Mouse (Mus musculus) limb, embryonic 10.5 days (tissue): ENCODE results near the gene Senp5. TPM values are rescaled to one million over a fixed set of nuclear protein-coding genes. Genes with fewer than 3 reads are reported as not detected.
"Not testable (repeated sequence)": the region's sequence is repeated elsewhere in the genome, so short reads cannot be mapped to it uniquely, and the experiment has no call there.

Experiments
- DNase-seq: peaks from one replicate; pipeline ENCODE4 v3.0.0-alpha.2; 2017; ENCODE audit warnings: low spot score
- H3K27ac ChIP-seq: fragments of 300-500 bp; sonication (generic); 2 replicates; pipeline ENCODE4 v1.5.1; 2016; ENCODE audit warnings: mild to moderate bottlenecking
- H3K27me3 ChIP-seq: fragments of 300-500 bp; sonication (generic); 2 replicates; pipeline ENCODE4 v1.6.1; 2016; ENCODE audit warnings: low read depth, mild to moderate bottlenecking; ENCODE audit not compliant: poor library complexity, severe bottlenecking
- H3K36me3 ChIP-seq: fragments of 300-500 bp; sonication (generic); 2 replicates; pipeline ENCODE4 v1.6.1; 2016; ENCODE audit warnings: mild to moderate bottlenecking, moderate library complexity
- H3K4me1 ChIP-seq: fragments of 300-500 bp; sonication (generic); 2 replicates; pipeline ENCODE4 v1.6.1; 2016
- H3K4me3 ChIP-seq: fragments of 300-500 bp; sonication (generic); 2 replicates; pipeline ENCODE4 v1.5.1; 2016; ENCODE audit warnings: mild to moderate bottlenecking, moderate library complexity
- H3K9me3 ChIP-seq: fragments of 300-500 bp; sonication (generic); replicated peaks from 2 replicates; pipeline ENCODE4 v1.6.1; 2016; ENCODE audit warnings: mild to moderate bottlenecking
- WGBS: fragments of 180-500 bp; shearing (Covaris S2); methylation state at CpG from one replicate; pipeline ENCODE4 v1.1.7; 2016; 5-methylcytosine and 5-hydroxymethylcytosine counted together
- polyA plus RNA-seq: library from polyadenylated mRNA; unstranded; fragments of >200 nt; fragmentation: Nextera tagmentation; extraction: Ambion mirVana; gene quantifications from 2 replicates; pipeline ENCODE4 v1.2.1, GENCODE M21; 2016

The Senp5 gene
- polyA plus RNA-seq, 1 experiment from 2014 or later, result 22.1 TPM

DNA sequence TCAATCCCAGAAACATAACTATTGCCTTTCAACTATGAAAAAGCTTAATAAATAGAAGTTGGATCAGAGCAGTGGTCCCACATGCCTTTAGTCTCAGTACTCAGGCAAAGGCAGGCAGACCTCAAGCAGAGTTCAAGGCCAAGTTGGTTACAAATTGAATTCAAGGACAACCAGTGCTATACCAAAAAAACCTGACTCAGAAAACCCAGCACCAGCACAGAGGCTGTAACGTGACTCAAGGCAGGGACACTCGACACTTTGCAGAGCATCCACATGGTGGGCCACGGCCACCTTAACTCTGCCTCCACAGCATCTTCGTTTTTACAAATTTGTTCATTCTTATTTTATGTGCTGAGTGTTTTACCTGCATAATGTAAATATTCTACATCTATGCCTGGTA is 27.8 kb downstream of the Senp5 start:
- no peak overlapping the region for H3K4me3 ChIP-seq
- no peaks in the 10 kb centered on the region for H3K27me3 ChIP-seq
- WGBS, result 93% methylated on average over 4 of the region's 4 CpGs
- no peaks in the 10 kb centered on the region for H3K9me3 ChIP-seq
- H3K4me1 ChIP-seq, result no peaks in the 10 kb centered on the region
- H3K36me3 ChIP-seq, result peaks cover 82% of the 10 kb centered on the region
- DNase-seq, result no peak
- H3K27ac ChIP-seq, result no peak overlapping the region

DNA sequence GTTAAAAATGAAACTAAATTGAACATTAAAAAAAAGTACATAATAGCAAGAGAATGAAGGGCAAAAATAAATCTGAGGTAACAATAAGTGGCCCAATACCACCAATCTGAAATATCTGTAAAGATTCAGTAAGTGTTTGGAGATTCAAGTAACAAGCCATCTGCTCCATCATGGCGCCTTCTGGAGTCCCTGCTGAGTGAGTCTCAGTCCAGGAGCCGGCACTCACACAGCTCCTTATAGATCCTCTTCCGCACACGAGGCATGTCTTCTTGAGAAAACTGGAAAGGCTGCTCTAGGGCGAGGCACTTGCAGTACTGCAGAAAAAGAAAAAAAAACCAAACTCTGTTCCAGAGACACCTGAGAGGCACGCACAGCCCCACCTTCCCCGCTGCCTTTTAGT is 39.9 kb downstream of the Senp5 start:
- Histone ChIP-seq H3K9me3 (no peaks in the 10 kb centered on the region), H3K36me3 (peaks cover 91% of the 10 kb centered on the region), H3K27me3 (no peaks in the 10 kb centered on the region), H3K4me3 (no peak overlapping the region), H3K27ac (no peak overlapping the region), H3K4me1 (no peaks in the 10 kb centered on the region)
- DNase-seq, result no peak
- 95% methylated on average over 7 of the region's 7 CpGs for WGBS

DNA sequence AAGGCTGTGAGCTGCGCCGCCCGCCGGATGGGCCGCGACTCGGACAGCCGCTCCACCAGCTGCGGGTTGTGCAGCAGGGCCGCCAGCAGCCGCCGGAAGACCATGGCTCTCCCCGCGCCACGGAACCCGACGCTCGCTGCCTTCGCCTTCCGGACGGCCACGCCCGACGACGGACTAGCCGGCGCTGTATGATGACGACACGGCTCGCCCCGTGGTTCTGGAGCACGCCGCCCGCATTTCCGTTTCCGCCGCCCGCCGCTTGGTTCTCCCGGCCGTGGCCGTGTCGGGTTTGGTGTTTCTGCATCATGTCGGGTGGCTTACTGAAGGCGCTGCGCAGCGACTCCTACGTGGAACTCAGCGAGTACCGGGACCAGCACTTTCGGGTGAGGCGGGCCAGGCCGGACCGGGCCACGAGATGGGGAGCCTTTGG is 54.7 kb downstream of the Senp5 start, which contains the start of the genes 0610012G03Rik and Ncbp2:
TSS of gene 0610012G03Rik (minus strand) at position 150 of the 430 bp plus-strand sequence.
TSS of gene Ncbp2 (plus strand) at position 169 of the 430 bp plus-strand sequence.
- WGBS, result under 1% methylated on average over 55 of the region's 55 CpGs
- Histone ChIP-seq H3K4me3 (peak within 1 kb of the TSS; percentile 97), H3K27me3 (no peaks in the 10 kb centered on the region), H3K9me3 (no peaks in the 10 kb centered on the region), H3K27ac (peak within 1 kb of the TSS; percentile 94), H3K4me1 (peaks cover 28% of the 10 kb centered on the region), H3K36me3 (peaks cover 53% of the 10 kb centered on the region)
- peak; percentile 99 for DNase-seq

DNA sequence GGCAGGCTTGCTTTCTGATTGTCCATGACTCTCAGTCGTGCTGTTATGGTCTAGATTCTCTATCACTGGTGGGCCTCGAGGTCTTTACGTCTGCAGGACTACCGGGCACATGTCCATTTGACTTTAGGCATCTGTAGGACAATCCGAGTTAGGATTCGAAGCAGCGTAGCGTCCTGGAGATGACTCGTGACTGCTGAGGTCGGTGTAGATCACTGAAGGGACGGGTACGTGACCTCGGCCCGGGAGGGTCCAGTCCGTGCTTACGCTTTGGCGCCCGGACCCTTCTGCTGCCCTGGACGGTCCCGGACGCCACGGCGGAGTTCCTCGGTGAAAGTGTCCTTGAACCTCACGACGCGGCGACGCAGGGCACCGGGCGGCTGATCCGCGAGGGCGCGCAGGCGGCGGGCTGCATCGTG is 55.2 kb downstream of the Senp5 start:
- no peaks in the 10 kb centered on the region for H3K27me3 ChIP-seq
- H3K36me3 ChIP-seq, result peaks cover 50% of the 10 kb centered on the region
- DNase-seq, result no peak
- H3K9me3 ChIP-seq, result no peaks in the 10 kb centered on the region
- H3K4me1 ChIP-seq, result peaks cover 28% of the 10 kb centered on the region
- under 1% methylated on average over 38 of the region's 38 CpGs for WGBS
- H3K27ac ChIP-seq, result peak overlapping the region; percentile 94
- peak overlapping the region; percentile 97 for H3K4me3 ChIP-seq

DNA sequence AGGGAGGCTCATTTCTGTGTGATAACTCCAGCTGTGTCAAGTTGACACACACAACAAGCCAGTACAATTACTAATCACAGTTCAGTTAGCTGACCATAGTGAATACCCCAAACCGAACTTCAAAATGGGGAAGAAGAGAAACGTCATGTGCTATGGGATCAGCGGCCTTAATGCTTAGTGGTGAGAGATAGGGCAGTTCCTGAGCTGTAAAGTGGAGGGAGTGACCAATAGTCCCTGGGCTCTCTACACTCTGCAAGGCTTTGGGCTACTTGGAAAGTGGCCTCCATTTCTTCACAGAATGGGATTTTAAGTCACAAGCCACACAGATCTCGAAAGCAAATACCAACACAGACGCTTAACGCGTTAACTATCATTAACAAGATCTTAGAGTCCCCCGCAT is 55.8 kb downstream of the Senp5 start:
- Histone ChIP-seq H3K27me3 (no peaks in the 10 kb centered on the region), H3K36me3 (peaks cover 46% of the 10 kb centered on the region), H3K4me3 (peak overlapping the region; percentile 97), H3K4me1 (peaks cover 28% of the 10 kb centered on the region), H3K27ac (peak overlapping the region; percentile 94), H3K9me3 (no peaks in the 10 kb centered on the region)
- DNase-seq, result no peak
- WGBS, result 42% methylated on average over 8 of the region's 8 CpGs

DNA sequence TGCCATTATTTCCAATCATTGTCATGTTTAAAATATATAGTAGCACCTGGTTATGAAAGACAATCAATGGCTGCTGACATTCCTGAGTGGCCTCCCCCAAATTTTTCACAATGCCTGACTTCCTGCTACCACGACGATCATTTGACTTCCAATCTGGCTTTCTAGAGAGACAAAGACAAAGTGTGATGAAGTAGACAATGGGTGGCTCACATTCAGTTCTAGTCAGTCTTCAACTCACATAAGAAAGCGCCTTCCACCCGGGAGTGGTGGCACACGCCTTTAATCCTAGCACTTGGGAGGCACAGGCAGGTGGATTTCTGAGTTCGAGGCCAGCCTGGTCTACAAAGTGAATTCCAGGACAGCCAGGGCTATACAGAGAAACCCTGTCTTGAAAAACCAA is 57.1 kb downstream of the Senp5 start:
- Histone ChIP-seq H3K36me3 (peaks cover 32% of the 10 kb centered on the region), H3K4me1 (peaks cover 28% of the 10 kb centered on the region)
- not testable (repeated sequence) for H3K27me3 ChIP-seq, H3K9me3 ChIP-seq, DNase-seq, H3K4me3 ChIP-seq, H3K27ac ChIP-seq
- 88% methylated on average over 6 of the region's 6 CpGs for WGBS

DNA sequence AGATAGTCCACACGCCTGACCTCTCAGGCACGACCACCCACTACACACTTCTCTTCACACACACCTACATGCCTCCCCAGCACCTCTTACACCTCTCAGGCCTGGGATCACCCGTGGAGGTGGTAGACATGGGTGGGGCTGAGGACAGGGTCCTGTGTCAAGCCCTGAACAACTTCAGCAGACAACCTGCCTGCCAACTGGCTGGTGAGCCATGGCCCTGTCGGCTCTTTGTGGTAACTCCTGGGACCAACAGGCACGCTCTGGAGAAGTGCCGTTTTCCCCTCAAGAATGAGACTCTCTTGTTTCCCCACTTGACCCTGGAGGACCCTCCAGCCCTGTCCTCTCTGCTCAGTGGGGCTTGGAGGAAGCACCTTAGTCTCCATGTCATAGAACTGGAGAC is 57.7 kb downstream of the Senp5 start:
- Histone ChIP-seq H3K4me3 (no peak overlapping the region), H3K36me3 (peaks cover 26% of the 10 kb centered on the region), H3K9me3 (no peaks in the 10 kb centered on the region), H3K27me3 (no peaks in the 10 kb centered on the region), H3K4me1 (peaks cover 28% of the 10 kb centered on the region), H3K27ac (no peak overlapping the region)
- no peak for DNase-seq
- 90% methylated on average over 6 of the region's 6 CpGs for WGBS

DNA sequence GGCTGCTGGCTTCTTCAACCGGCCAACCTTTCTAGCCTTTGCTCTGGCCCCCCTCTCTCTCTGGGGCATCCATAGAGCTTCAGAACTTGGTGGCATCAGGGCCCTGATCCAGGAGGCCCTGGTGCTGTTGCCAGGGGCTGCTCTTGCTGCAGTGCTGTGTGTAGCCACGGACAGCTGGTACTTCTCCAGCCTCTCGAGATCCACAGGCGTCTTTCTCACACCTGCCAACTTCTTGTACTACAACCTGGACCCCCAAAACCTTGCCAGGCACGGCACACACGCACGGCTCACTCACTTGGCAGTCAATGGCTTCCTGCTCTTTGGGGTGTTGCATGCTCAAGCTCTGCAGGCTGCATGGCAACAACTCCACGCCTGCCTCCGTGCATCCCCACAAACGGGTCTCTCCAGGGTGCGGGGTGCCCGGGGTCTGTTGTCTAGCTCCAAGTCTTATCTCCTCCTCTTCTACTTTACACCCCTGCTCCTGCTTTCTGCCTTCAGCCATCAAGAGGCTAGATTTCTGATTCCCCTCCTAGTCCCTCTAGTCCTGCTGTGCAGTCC is 58.3 kb downstream of the Senp5 start:
- Histone ChIP-seq H3K36me3 (peaks cover 20% of the 10 kb centered on the region), H3K4me3 (no peak overlapping the region), H3K27me3 (no peaks in the 10 kb centered on the region), H3K9me3 (no peaks in the 10 kb centered on the region), H3K4me1 (peaks cover 28% of the 10 kb centered on the region), H3K27ac (no peak overlapping the region)
- 91% methylated on average over 12 of the region's 12 CpGs for WGBS
- no peak for DNase-seq

DNA sequence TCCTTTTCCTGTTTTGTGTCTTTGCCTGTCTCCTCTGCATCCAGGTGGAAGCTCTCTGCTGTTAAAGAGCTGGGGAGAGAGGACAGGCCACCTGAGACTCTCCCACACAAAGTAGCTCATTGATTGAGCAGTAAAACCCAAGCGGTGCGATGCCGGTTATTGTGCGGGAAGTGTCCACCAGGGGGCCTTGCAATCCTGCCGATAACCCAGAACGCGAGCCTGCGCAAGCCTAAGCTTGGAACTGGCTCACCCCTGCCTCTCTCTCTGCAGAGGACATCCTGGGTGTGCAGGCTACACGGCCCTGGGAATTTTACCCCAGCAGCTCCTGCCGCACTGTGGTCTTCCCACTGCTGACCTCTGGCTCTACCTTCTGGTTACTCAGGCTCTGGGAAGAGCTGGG is 59.1 kb downstream of the Senp5 start:
- no peak overlapping the region; the same call in 1 of the 2 replicates for H3K4me3 ChIP-seq
- H3K36me3 ChIP-seq, result peaks cover 20% of the 10 kb centered on the region
- H3K4me1 ChIP-seq, result peaks cover 23% of the 10 kb centered on the region
- DNase-seq, result peak; percentile 85
- H3K27me3 ChIP-seq, result no peaks in the 10 kb centered on the region
- 7% methylated on average over 10 of the region's 10 CpGs for WGBS
- no peak overlapping the region for H3K27ac ChIP-seq
- H3K9me3 ChIP-seq, result no peaks in the 10 kb centered on the region

DNA sequence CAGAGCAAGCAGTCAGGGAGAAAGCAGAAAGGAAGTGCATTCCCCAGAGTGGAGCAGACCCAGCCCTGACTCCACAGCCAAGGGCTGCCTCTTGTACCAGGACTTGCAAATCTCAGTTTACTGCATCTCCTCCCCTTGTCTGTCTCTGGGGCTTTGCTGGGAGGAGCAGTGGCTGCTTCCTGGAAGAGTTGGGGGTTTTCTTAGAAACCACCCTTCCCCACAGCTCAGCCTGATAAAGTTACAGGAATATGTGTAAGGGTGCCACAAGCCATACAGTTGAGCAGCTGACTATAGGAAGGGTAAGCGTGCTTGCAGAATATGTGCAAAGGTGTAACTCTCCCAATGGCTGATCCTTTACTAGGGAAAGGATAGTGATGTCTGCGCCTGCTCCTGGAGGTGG is 62.5 kb downstream of the Senp5 start:
- no peak for DNase-seq
- H3K4me1 ChIP-seq, result peaks cover 10% of the 10 kb centered on the region
- 75% methylated on average over 2 of the region's 2 CpGs for WGBS
- no peaks in the 10 kb centered on the region for H3K9me3 ChIP-seq
- no peak overlapping the region for H3K4me3 ChIP-seq
- peaks cover 15% of the 10 kb centered on the region for H3K36me3 ChIP-seq
- no peak overlapping the region for H3K27ac ChIP-seq
- H3K27me3 ChIP-seq, result peaks cover 16% of the 10 kb centered on the region

DNA sequence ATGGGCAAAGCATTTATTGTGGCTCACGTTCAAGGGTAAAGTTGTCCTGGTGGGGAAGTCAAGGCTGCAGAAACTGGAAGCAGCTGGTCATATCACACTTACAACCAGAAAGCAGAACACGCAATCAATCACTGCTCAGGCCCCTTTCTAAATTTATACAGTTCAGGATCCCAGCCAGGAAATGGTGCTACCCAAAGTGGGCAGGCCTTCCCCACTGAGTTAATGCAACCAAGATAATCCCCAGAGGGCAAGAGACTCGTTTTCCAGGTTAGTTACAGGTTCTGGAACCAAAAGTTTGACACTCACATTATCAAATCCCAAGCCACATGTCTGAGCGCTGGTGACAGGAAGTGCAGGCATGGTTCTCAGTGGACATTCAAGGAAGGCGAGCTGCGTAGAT is 64.2 kb downstream of the Senp5 start:
- peaks cover 34% of the 10 kb centered on the region for H3K27me3 ChIP-seq
- peaks cover 9% of the 10 kb centered on the region for H3K4me1 ChIP-seq
- 73% methylated on average over 6 of the region's 6 CpGs for WGBS
- DNase-seq, result no peak
- no peak overlapping the region for H3K4me3 ChIP-seq
- no peaks in the 10 kb centered on the region for H3K36me3 ChIP-seq
- H3K27ac ChIP-seq, result no peak overlapping the region
- no peaks in the 10 kb centered on the region for H3K9me3 ChIP-seq

DNA sequence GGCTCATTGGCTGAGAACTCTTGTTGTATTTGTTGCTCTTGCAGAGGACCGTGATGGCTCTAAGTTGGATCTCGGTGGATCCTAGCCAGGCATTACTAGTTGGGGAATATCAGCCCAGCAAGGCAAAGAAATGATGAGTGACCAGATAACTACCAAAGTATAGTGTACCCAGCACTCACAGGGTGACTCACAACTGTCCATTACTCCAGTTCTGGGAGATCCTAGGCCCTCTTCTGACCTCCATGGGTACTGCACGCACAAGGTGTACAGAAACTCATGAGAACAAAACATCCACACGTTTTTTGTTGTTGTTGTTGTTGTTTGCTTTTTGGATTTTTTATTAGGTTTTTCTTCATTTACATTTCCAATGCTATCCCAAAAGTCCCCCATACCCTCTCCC is 66.5 kb downstream of the Senp5 start:
- Histone ChIP-seq H3K36me3 (no peaks in the 10 kb centered on the region), H3K27me3 (peaks cover 55% of the 10 kb centered on the region), H3K4me3 (no peak overlapping the region), H3K27ac (no peak overlapping the region), H3K4me1 (peaks cover 21% of the 10 kb centered on the region), H3K9me3 (no peaks in the 10 kb centered on the region)
- no peak for DNase-seq
- 91% methylated on average over 4 of the region's 4 CpGs for WGBS

DNA sequence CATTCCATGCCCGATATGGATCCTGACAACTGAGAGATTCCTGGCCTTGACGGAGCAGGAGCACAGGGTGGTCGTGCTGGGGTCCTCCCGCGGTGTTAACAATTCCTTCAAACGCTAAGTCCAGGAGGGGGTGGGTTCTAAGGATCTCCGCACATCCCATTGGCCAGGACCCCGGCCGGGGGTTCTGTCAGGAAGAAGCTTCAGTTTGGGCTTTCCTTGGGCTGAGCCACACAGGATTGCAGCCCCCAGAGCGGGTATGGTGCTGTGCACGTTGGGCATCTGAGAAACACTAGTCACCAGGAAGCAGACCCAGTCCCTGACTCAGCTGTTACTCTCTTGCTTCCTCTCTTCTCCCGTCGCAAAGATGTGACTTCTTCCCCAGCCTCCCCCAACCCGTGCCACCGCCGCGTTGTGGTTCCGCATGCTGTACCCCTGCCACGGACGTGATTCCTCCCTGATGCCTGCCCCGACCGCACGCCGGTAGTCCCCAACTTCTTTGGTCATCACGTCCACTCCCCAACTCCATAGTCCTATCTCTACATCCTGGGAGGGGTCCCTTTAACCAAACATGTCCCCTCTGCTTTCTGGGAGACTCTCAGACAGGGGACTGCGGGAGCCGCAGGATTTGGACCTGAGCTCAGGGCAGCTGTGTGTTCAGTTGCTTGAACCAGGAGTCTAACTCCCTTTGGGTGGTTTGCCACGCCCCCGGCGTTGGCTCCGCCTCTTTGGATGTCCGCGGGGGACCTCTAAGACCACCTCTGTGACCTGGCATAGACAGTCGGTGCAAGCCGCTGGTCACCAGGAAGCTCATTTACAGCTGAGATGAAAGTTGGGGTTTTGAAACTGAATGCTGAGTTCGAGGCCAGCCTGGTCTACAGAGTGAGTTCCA is 67.8 kb downstream of the Senp5 start:
- DNase-seq, result peak; percentile 52
- WGBS, result 5% methylated on average over 36 of the region's 36 CpGs
- Histone ChIP-seq H3K4me3 (peak overlapping the region; percentile 41), H3K27me3 (peaks cover 68% of the 10 kb centered on the region), H3K9me3 (no peaks in the 10 kb centered on the region), H3K4me1 (peaks cover 21% of the 10 kb centered on the region), H3K36me3 (no peaks in the 10 kb centered on the region), H3K27ac (no peak overlapping the region)
